In genomic region chr15:3489180-3489579, GRCm38 (mm10) we compare ENCODE assay signal across 17 mouse cellular contexts.
"Had no signal": no experiment of that assay in that cellular context is flagged by ENCODE, and none has a peak within 500 bp of the region (broad histone marks: within the 10 kb centered on the region; RNA-seq: fewer than 3 reads in every experiment).

No protein-coding gene starts in this region.

- ATAC-seq: inflammation-experienced regulatory T-cells, adult 6 months had no signal

- H3K4me3 ChIP-seq: limb, embryonic 12.5 days; limb, embryonic 15.5 days; liver, embryonic 15.5 days; lung, embryonic 15.5 days; neural tube, embryonic 13.5 days had no signal

- H3K9ac ChIP-seq: limb, embryonic 12.5 days; limb, embryonic 15.5 days; liver, embryonic 15.5 days; lung, embryonic 15.5 days; neural tube, embryonic 13.5 days had no signal

- H3K27me3 ChIP-seq: limb, embryonic 12.5 days; limb, embryonic 15.5 days; liver, embryonic 15.5 days; lung, embryonic 15.5 days; neural tube, embryonic 13.5 days had no signal

- H3K27ac ChIP-seq: limb, embryonic 12.5 days; limb, embryonic 15.5 days; liver, embryonic 15.5 days; lung, embryonic 15.5 days; neural tube, embryonic 13.5 days had no signal

- DNase-seq: kidney, adult 18-20 months; kidney, postnatal 14 days; kidney, postnatal 4 days; left cerebral cortex, postnatal 4 days; lung, postnatal 10 days; lung, postnatal 4 days; midbrain, embryonic 14.5 days; thymus, adult 2 months; thymus, postnatal 14 days; thymus, postnatal 4 days had no signal

- H3K4me2 ChIP-seq: limb, embryonic 12.5 days; limb, embryonic 15.5 days; liver, embryonic 15.5 days; lung, embryonic 15.5 days; midbrain, embryonic 11.5 days; neural tube, embryonic 13.5 days had no signal

- H3K4me1 ChIP-seq: limb, embryonic 15.5 days; liver, embryonic 15.5 days; neural tube, embryonic 13.5 days had no signal

- H3K36me3 ChIP-seq: limb, embryonic 12.5 days; limb, embryonic 15.5 days; liver, embryonic 15.5 days; lung, embryonic 15.5 days; neural tube, embryonic 13.5 days had no signal

- H3K9me3 ChIP-seq: limb, embryonic 12.5 days; limb, embryonic 15.5 days; liver, embryonic 15.5 days; lung, embryonic 15.5 days; neural tube, embryonic 13.5 days had no signal
